Mouse (Mus musculus): ENCODE results near the gene Cfl1. TPM values are rescaled to one million over a fixed set of nuclear protein-coding genes. Genes with fewer than 3 reads are reported as not detected.
"Not testable (repeated sequence)": the region's sequence is repeated elsewhere in the genome, so short reads cannot be mapped to it uniquely, and the experiment has no call there.

Gene Cfl1
- total RNA-seq, 2 experiments from 2014 or later = 274 to 350 TPM

GRCm38 (mm10) chr19:5487768-5488550, 2.3 kb upstream of the Cfl1 start, which contains the start of gene Mus81:
Gene Mus81 (minus strand): TSS chr19:5488402.
- peak; percentile 96 to 97 for DNase-seq
- intact Hi-C loops (cut with DNase I) = loop anchor here (2.0 kb wide), 2 partner anchors 25 to 53 kb away; no protein-coding TSS in a partner anchor

GRCm38 (mm10) chr19:5488878-5489571, 1.2 kb upstream of the Cfl1 start:
- peak; percentile 95 to 97 for DNase-seq
- intact Hi-C loops (cut with DNase I) = no loop called here

- not testable (repeated sequence) for DNase-seq
- intact Hi-C loops (cut with DNase I) = loop anchor here (10.0 kb wide), 1 partner anchor 855 kb away; the partner anchor contains the start of gene Map4k2
Measured at GRCm38 (mm10) chr19:5489721-5490120, 534 bp upstream of the Cfl1 start.

- intact Hi-C loops (cut with DNase I) = loop anchor here (10.0 kb wide), 1 partner anchor 854 kb away; the partner anchor contains the start of gene Map4k2
- DNase-seq = peak; percentile 83 to 88
Measured at GRCm38 (mm10) chr19:5490898-5491708, 848 bp downstream of the Cfl1 start.

- no peak for DNase-seq
Measured at GRCm38 (mm10) chr19:5492641-5493040, 2.4 kb downstream of the Cfl1 start.

GRCm38 (mm10) chr19:5493301-5493721, 3.1 kb downstream of the Cfl1 start:
- intact Hi-C loops (cut with DNase I) = loop anchor here (2.0 to 10.0 kb wide), 2 partner anchors 17 to 851 kb away; partner anchors contain the start of genes Map4k2 and Snx32
- not testable (repeated sequence) for DNase-seq

More at GRCm38 (mm10) chr19:5492641-5493040, 2.4 kb downstream of the Cfl1 start:
- intact Hi-C loops (cut with DNase I) = loop anchor here (2.0 to 10.0 kb wide), 2 partner anchors 18 to 852 kb away; partner anchors contain the start of genes Map4k2 and Snx32

GRCm38 (mm10) chr19:5494314-5494713, 4.1 kb downstream of the Cfl1 start:
- intact Hi-C loops (cut with DNase I) = loop anchor here (10.0 kb wide), 1 partner anchor 850 kb away; the partner anchor contains the start of gene Map4k2
- no peak for DNase-seq

- no peak for DNase-seq
- intact Hi-C loops (cut with DNase I) = loop anchor here (10.0 kb wide), 1 partner anchor 849 kb away; the partner anchor contains the start of gene Map4k2
Measured at GRCm38 (mm10) chr19:5495353-5496051, 5.2 kb downstream of the Cfl1 start.

GRCm38 (mm10) chr19:5496052-5496370, 5.8 kb downstream of the Cfl1 start:
- intact Hi-C loops (cut with DNase I) = loop anchor here (10.0 kb wide), 1 partner anchor 849 kb away; the partner anchor contains the start of gene Map4k2
- no peak for DNase-seq

- DNase-seq = no peak
- intact Hi-C loops (cut with DNase I) = no loop called here
Measured at GRCm38 (mm10) chr19:5500330-5500875, 10.1 kb downstream of the Cfl1 start.

GRCm38 (mm10) chr19:5503687-5504086, 13.4 kb downstream of the Cfl1 start, which contains the start of gene 1700020D05Rik:
Gene 1700020D05Rik (minus strand): TSS chr19:5503787.
- no peak for DNase-seq
- intact Hi-C loops (cut with DNase I) = no loop called here

- peak; percentile 96 for DNase-seq
- intact Hi-C loops (cut with DNase I) = loop anchor here (2.0 kb wide), 1 partner anchor 18 kb away; no protein-coding TSS in a partner anchor
Measured at GRCm38 (mm10) chr19:5510031-5511026, 20.1 kb downstream of the Cfl1 start, which contains the start of gene Snx32. Gene Snx32 (minus strand): TSS chr19:5510538.

GRCm38 (mm10) chr19:5511074-5511632, 20.9 kb downstream of the Cfl1 start:
- no peak for DNase-seq
- intact Hi-C loops (cut with DNase I) = loop anchor here (2.0 kb wide), 1 partner anchor 18 kb away; no protein-coding TSS in a partner anchor

- DNase-seq = peak in 1 of 2 experiments; percentile 16
- intact Hi-C loops (cut with DNase I) = no loop called here
Measured at GRCm38 (mm10) chr19:5512091-5513004, 22.1 kb downstream of the Cfl1 start.

GRCm38 (mm10) chr19:5513005-5513349, 22.7 kb downstream of the Cfl1 start:
- DNase-seq = no peak
- intact Hi-C loops (cut with DNase I) = no loop called here
